Mouse (Mus musculus) kidney, adult 2 months (tissue): Measurements from ENCODE around the gene Olfr1424.

Experiments used
- CTCF ChIP-seq: fragments of 200-500 bp; conservative IDR thresholded peaks from 2 replicates; pipeline ENCODE4 v1.5.1; 2011; ENCODE audit warnings: low read depth, mild to moderate bottlenecking, control low read depth, low read length, moderate library complexity, mixed read lengths; ENCODE audit not compliant: insufficient read depth, insufficient read length
- POLR2A ChIP-seq: fragments of 200-500 bp; IDR thresholded peaks from one replicate; pipeline ENCODE4 v1.6.1; 2011; ENCODE audit warnings: low read depth, low read length, control low read depth

DNA sequence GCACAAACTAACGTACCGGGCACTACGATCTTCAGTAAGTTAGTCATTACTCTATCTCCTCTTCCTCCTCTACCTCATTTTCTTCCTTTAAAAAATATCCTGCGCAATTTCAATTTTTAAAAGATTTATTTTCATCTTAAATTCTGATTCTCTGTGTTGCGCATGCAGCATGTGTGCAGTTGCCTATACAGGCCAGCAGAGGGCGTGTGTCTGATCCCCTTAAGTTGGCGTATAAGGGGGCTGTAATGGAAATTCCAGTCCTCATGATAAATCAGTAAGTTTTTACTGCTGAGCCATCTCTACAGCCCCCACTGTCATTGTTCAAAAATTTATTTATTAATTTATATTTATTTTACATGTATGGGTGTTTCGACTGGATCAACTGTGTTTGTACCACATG is 46.8 kb downstream of the Olfr1424 start:
- TF ChIP-seq CTCF (0 out of 2 replicates have a peak, but pooled peaks have one; percentile 21), POLR2A (no peak)
